Mouse (Mus musculus) E14TG2a.4 (cell line): ENCODE measurements at regions not wholly inside any gene's neighbourhood (a gene's known extent, or its start where the extent isn't known, plus 50 kb on each side); places are given as distances from the start of the nearest gene placed in this dataset.

Experiments
- CTCF ChIP-seq: conservative IDR thresholded peaks from 2 replicates; pipeline ENCODE4 v1.5.1; 2014; ENCODE audit warnings: low read length
- POU5F1 ChIP-seq: IDR thresholded peaks from 2 replicates; pipeline ENCODE4 v1.6.1; 2014; ENCODE audit warnings: low read length, borderline replicate concordance

GRCm38 (mm10) chr3:144324974-144325373 is 120.0 kb upstream of the Lmo4 start:
- TF ChIP-seq CTCF, result no peak
- no peak for TF ChIP-seq POU5F1
